Mouse (Mus musculus): ENCODE measurements around the gene Kat5. TPM values are rescaled to one million over a fixed set of nuclear protein-coding genes. Genes with fewer than 3 reads are reported as not detected.

The Kat5 gene
- polyA plus RNA-seq, 1 experiment from 2014 or later: 47.3 TPM

GRCm38 (mm10) chr19:5614953-5615352 is 4.9 kb upstream of the Kat5 start:
- 62% methylated on average over 2 of the region's 2 CpGs for WGBS
- ATAC-seq: no peak
- H3K27ac ChIP-seq: no peak overlapping the region

GRCm38 (mm10) chr19:5612762-5613411 is 2.9 kb upstream of the Kat5 start:
- no peak for ATAC-seq
- 70% methylated on average over 3 of the region's 3 CpGs for WGBS
- peaks cover 8% of the 10 kb centered on the region for H3K36me3 ChIP-seq
- no peak overlapping the region for H3K9ac ChIP-seq
- no peaks in the 10 kb centered on the region for H3K27me3 ChIP-seq (replicated peaks)
- H3K4me1 ChIP-seq (replicated peaks): peaks cover 9% of the 10 kb centered on the region; the same call in 1 of the 2 replicates
- H3K27ac ChIP-seq: no peak overlapping the region
- H3K9me3 ChIP-seq: no peaks in the 10 kb centered on the region
- no peak overlapping the region for H3K4me2 ChIP-seq (replicated peaks)
- no peak overlapping the region for H3K4me3 ChIP-seq (replicated peaks)

More at GRCm38 (mm10) chr19:5614953-5615352, 4.9 kb upstream of the Kat5 start:
- Histone ChIP-seq H3K4me3 (replicated peaks) (no peak overlapping the region), H3K27me3 (replicated peaks) (no peaks in the 10 kb centered on the region), H3K9ac (no peak overlapping the region), H3K4me1 (replicated peaks) (0 out of 2 replicates have a peak, but pooled peaks cover 2% of the 10 kb centered on the region), H3K36me3 (no peaks in the 10 kb centered on the region), H3K4me2 (replicated peaks) (no peak overlapping the region), H3K9me3 (no peaks in the 10 kb centered on the region)

GRCm38 (mm10) chr19:5611973-5612372 is 1.9 kb upstream of the Kat5 start:
- H3K27ac ChIP-seq: no peak overlapping the region
- no peak overlapping the region for H3K4me2 ChIP-seq (replicated peaks)
- 74% methylated on average over 1 of the region's 1 CpGs for WGBS
- H3K9me3 ChIP-seq: no peaks in the 10 kb centered on the region
- H3K4me3 ChIP-seq (replicated peaks): no peak overlapping the region
- peaks cover 16% of the 10 kb centered on the region for H3K36me3 ChIP-seq
- H3K4me1 ChIP-seq (replicated peaks): peaks cover 9% of the 10 kb centered on the region; the same call in 1 of the 2 replicates
- ATAC-seq: no peak
- H3K9ac ChIP-seq: no peak overlapping the region
- no peaks in the 10 kb centered on the region for H3K27me3 ChIP-seq (replicated peaks)

GRCm38 (mm10) chr19:5609171-5609546 is 878 bp downstream of the Kat5 start:
- no peak for ATAC-seq
- Histone ChIP-seq H3K27ac (peak overlapping the region; percentile 92), H3K9ac (peak overlapping the region; percentile 79), H3K4me2 (replicated peaks) (peak overlapping the region; percentile 65), H3K4me3 (replicated peaks) (peak overlapping the region; percentile 62), H3K4me1 (replicated peaks) (peaks cover 9% of the 10 kb centered on the region; the same call in 1 of the 2 replicates), H3K36me3 (peaks cover 34% of the 10 kb centered on the region), H3K9me3 (no peaks in the 10 kb centered on the region), H3K27me3 (replicated peaks) (no peaks in the 10 kb centered on the region)
- 46% methylated on average over 10 of the region's 10 CpGs for WGBS

- Histone ChIP-seq H3K27me3 (replicated peaks) (no peaks in the 10 kb centered on the region), H3K4me3 (replicated peaks) (no peak overlapping the region; the same call in 1 of the 2 replicates), H3K4me1 (replicated peaks) (peaks cover 9% of the 10 kb centered on the region; the same call in 1 of the 2 replicates), H3K27ac (no peak overlapping the region), H3K9me3 (no peaks in the 10 kb centered on the region), H3K36me3 (peaks cover 39% of the 10 kb centered on the region), H3K9ac (peak overlapping the region; percentile 79), H3K4me2 (replicated peaks) (peak overlapping the region; percentile 65)
- no peak for ATAC-seq
- WGBS: 92% methylated on average over 13 of the region's 13 CpGs
Observed at GRCm38 (mm10) chr19:5608707-5609106, 1.3 kb downstream of the Kat5 start.

- Histone ChIP-seq H3K4me1 (replicated peaks) (peaks cover 15% of the 10 kb centered on the region), H3K4me2 (replicated peaks) (no peak overlapping the region), H3K9me3 (no peaks in the 10 kb centered on the region), H3K4me3 (replicated peaks) (no peak overlapping the region), H3K36me3 (peaks cover 43% of the 10 kb centered on the region), H3K27me3 (replicated peaks) (no peaks in the 10 kb centered on the region), H3K27ac (no peak overlapping the region), H3K9ac (no peak overlapping the region)
- 94% methylated on average over 26 of the region's 26 CpGs for WGBS
- ATAC-seq: no peak
Observed at GRCm38 (mm10) chr19:5607705-5608410, 2.2 kb downstream of the Kat5 start.

GRCm38 (mm10) chr19:5606196-5606595 is 3.8 kb downstream of the Kat5 start:
- H3K4me3 ChIP-seq (replicated peaks): no peak overlapping the region
- no peak for ATAC-seq
- H3K27ac ChIP-seq: no peak overlapping the region
- H3K9me3 ChIP-seq: no peaks in the 10 kb centered on the region
- 86% methylated on average over 8 of the region's 8 CpGs for WGBS
- H3K4me1 ChIP-seq (replicated peaks): peaks cover 21% of the 10 kb centered on the region
- no peaks in the 10 kb centered on the region for H3K27me3 ChIP-seq (replicated peaks)
- H3K4me2 ChIP-seq (replicated peaks): no peak overlapping the region
- no peak overlapping the region for H3K9ac ChIP-seq
- peaks cover 43% of the 10 kb centered on the region for H3K36me3 ChIP-seq

- no peak for ATAC-seq
- WGBS: 91% methylated on average over 7 of the region's 7 CpGs
- H3K4me2 ChIP-seq (replicated peaks): no peak overlapping the region
- H3K27me3 ChIP-seq (replicated peaks): no peaks in the 10 kb centered on the region
- H3K4me3 ChIP-seq (replicated peaks): no peak overlapping the region
- H3K4me1 ChIP-seq (replicated peaks): peaks cover 20% of the 10 kb centered on the region
- H3K9ac ChIP-seq: no peak overlapping the region
- H3K36me3 ChIP-seq: peaks cover 43% of the 10 kb centered on the region
- H3K27ac ChIP-seq: no peak overlapping the region
- H3K9me3 ChIP-seq: no peaks in the 10 kb centered on the region
Observed at GRCm38 (mm10) chr19:5605126-5605525, 4.9 kb downstream of the Kat5 start.

- no peaks in the 10 kb centered on the region for H3K27me3 ChIP-seq (replicated peaks)
- WGBS: 88% methylated on average over 7 of the region's 7 CpGs
- H3K9ac ChIP-seq: no peak overlapping the region
- no peaks in the 10 kb centered on the region for H3K9me3 ChIP-seq
- H3K4me2 ChIP-seq (replicated peaks): no peak overlapping the region
- H3K4me3 ChIP-seq (replicated peaks): no peak overlapping the region
- peaks cover 41% of the 10 kb centered on the region for H3K36me3 ChIP-seq
- no peak for ATAC-seq
- H3K4me1 ChIP-seq (replicated peaks): peaks cover 14% of the 10 kb centered on the region
- no peak overlapping the region for H3K27ac ChIP-seq
Observed at GRCm38 (mm10) chr19:5603664-5604063, 6.4 kb downstream of the Kat5 start.

GRCm38 (mm10) chr19:5601752-5602541 is 8.1 kb downstream of the Kat5 start, which contains the start of gene Rnaseh2c:
Rnaseh2c (plus strand) TSS chr19:5601873.
- H3K4me3 ChIP-seq (replicated peaks): peak within 1 kb of the TSS; percentile 68
- peak; percentile 90 for ATAC-seq
- H3K4me2 ChIP-seq (replicated peaks): peak within 1 kb of the TSS; percentile 93
- no peaks in the 10 kb centered on the region for H3K9me3 ChIP-seq
- peaks cover 26% of the 10 kb centered on the region for H3K36me3 ChIP-seq
- H3K27me3 ChIP-seq (replicated peaks): no peaks in the 10 kb centered on the region
- peak within 1 kb of the TSS; percentile 92 for H3K9ac ChIP-seq
- whole genome bisulfite sequencing: under 1% methylated on average over 64 of the region's 64 CpGs
- H3K4me1 ChIP-seq (replicated peaks): peaks cover 12% of the 10 kb centered on the region
- peak within 1 kb of the TSS; percentile 88 for H3K27ac ChIP-seq

GRCm38 (mm10) chr19:5599224-5599623 is 10.8 kb downstream of the Kat5 start:
- 73% methylated on average over 4 of the region's 4 CpGs for WGBS

GRCm38 (mm10) chr19:5591888-5592287 is 18.1 kb downstream of the Kat5 start:
- ATAC-seq: no peak
- Histone ChIP-seq H3K4me1 (replicated peaks) (no peaks in the 10 kb centered on the region), H3K36me3 (no peaks in the 10 kb centered on the region), H3K9ac (no peak overlapping the region), H3K4me3 (replicated peaks) (no peak overlapping the region), H3K9me3 (no peaks in the 10 kb centered on the region), H3K4me2 (replicated peaks) (no peak overlapping the region), H3K27ac (no peak overlapping the region), H3K27me3 (replicated peaks) (no peaks in the 10 kb centered on the region)
- WGBS: 90% methylated on average over 6 of the region's 6 CpGs

More at GRCm38 (mm10) chr19:5599224-5599623, 10.8 kb downstream of the Kat5 start:
- Histone ChIP-seq H3K4me1 (replicated peaks) (peaks cover 12% of the 10 kb centered on the region), H3K27me3 (replicated peaks) (no peaks in the 10 kb centered on the region), H3K4me3 (replicated peaks) (no peak overlapping the region), H3K4me2 (replicated peaks) (no peak overlapping the region), H3K9ac (no peak overlapping the region), H3K9me3 (no peaks in the 10 kb centered on the region), H3K36me3 (peaks cover 9% of the 10 kb centered on the region), H3K27ac (no peak overlapping the region)
- ATAC-seq: no peak
